Mouse (Mus musculus): Measurements from ENCODE around the gene Irs3.

The Irs3 gene

GRCm38 (mm10) chr5:137645652-137646091, at the start of gene Irs3:
Gene Irs3, minus strand, starts transcription at chr5:137645714.
- no peak for DNase-seq (ENCODE audit: low spot score)

DNA sequence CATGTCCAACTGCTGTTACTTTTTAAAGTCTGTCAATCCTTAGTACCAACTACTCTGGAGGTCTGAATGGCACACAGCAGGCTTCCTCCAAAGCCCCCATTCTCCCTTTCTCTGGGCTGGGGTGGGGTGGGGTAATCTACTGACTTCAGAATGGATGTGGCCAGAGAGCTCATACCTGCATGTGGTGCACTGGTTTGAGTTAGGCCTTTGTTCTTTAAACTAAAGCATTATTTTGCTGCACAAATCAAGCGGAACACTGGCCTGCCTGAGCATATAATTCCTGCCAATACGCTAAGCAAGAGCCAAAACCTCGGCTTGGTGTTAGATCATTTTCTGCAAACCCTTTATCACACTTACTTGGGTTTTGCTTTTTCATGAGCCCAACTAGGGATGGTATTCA, 49.3 kb upstream of the Irs3 start:
- DNase-seq (ENCODE audit: low spot score), result no peak

DNA sequence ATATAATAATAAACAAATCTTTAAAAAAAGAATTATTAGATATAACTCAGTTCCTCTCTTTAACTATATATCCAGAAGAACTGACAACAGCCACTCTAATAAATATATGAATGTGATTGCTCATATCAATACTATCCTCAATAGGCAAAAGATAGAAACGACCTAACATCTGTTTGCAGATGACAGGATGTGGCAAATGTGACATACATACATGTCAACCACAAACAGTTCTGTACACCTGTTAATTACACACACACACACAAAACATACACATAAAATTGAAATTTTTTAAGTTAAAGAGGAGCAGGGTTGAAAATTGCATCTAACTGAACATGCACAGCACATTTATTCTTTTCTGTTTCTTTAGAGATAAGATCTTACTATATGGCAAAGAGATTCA, 46.4 kb upstream of the Irs3 start:
- DNase-seq (ENCODE audit: low spot score), result no peak

- no peak for DNase-seq (ENCODE audit: low spot score)
These were observed 45.0 kb upstream of the Irs3 start for GRCm38 (mm10) chr5:137690531-137690930.

- DNase-seq (ENCODE audit: low spot score), result no peak
These were observed 44.5 kb upstream of the Irs3 start for GRCm38 (mm10) chr5:137689974-137690373.

GRCm38 (mm10) chr5:137686127-137686790, 40.7 kb upstream of the Irs3 start:
- DNase-seq (ENCODE audit: low spot score), result no peak

- no peak for DNase-seq (ENCODE audit: low spot score)
These were observed 40.1 kb upstream of the Irs3 start for GRCm38 (mm10) chr5:137685653-137686052.

DNA sequence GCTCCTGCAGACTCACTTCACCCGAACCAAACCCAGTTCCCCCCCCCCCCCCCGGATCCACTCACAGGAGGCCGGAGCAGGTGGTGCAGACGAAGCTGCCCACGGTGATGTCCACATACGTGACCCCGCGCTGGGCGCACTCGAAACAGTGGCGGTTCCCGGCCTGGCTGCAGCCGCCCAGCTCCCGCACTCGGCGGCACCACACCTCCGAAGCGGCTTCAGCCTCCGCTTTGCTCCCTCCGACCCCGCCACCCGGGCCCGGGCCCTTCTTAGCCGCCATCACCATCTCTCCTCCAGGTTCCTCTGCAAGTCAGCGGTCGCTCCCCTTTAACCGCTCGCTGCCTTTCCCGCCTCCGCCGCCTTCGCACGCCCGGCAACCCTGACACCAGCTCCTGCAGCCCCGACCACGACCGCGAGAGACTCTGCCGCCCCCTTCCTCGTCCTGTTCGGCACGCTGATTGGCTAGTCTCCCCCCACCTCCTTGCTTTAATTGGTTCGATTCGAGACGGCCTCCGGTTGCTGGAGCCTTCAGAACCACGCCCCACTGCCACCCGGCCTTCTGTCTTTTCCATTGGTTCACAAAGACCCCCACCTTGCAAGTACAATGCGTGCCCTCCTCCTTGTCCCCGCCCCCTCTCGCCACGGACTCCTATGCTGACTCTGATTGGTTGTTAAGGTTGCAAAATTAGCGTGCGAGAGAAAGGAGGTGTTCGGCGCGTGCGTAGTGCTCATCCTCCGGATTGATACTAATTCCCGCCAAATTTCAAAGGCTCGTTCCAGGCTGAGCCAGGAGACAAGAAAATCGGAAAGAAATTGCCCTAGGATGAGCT, 39.0 kb upstream of the Irs3 start, which contains the start of gene Agfg2:
Gene Agfg2 (minus strand): TSS at position 433 of the 830 bp plus-strand sequence.
- DNase-seq (ENCODE audit: low spot score), result peak; percentile 86

DNA sequence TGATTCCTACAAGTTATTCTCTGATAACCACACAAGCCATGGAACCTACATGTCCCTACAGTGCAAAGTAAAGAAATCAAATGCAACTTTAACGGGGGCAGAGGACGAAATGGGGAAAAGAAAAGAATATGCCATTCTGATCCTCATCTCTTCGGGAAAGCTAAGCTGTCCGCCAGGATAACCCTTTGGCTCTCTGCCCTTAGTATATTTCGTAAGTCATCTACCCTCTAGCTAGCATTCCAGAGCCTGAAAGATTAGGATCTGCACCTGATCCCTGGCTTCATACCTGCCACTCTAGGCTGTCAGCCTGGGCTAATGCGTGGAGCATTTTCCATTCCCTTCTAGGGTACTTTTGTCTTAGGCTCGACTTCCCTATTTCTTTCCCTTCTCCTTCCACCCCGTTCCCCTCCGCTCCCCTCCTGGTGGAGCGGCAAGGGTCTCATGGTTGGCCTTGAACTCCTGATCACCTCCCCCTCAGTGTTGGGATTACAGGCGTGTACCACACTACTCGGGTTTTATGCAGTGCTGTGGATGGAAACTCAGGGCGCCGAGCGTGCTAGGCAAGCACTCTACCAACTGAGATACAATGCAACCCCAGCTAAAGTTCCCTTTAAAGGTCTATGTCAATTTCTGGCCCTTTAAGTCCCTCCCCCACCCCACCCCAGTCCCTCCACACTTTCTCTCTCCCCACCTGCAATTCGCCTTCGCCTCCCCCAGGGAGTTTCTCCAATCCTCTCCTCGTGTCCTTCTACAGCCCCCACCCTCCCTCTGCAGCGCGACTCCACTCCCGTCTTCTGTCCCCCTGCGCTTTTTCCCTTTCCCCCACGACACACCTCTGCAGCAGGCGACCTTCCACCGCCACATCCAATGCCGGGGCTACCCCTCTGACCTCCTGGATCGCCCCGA, 38.1 kb upstream of the Irs3 start:
- no peak for DNase-seq (ENCODE audit: low spot score)

- DNase-seq (ENCODE audit: low spot score), result no peak
These were observed 37.0 kb upstream of the Irs3 start for GRCm38 (mm10) chr5:137682526-137682925.

DNA sequence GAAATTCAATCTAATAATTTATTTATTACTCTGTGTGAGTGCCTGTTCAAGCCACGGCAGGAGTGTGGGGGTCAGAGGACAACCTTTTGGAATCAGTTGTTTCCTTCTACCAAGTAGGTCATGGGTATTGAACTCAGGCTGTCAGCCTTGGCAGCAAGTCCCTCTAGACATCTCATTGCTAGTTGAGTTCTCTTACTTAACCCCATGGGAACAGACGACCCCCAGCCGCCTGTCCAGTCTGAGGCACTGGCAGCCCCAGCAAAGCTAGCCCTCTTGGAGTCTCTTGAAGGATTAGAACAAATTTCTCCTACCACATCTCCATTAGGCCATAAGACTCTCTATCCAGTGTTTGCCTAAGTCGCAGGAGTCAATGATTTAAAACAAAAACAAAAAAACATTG, 34.2 kb upstream of the Irs3 start:
- DNase-seq (ENCODE audit: low spot score), result no peak

DNA sequence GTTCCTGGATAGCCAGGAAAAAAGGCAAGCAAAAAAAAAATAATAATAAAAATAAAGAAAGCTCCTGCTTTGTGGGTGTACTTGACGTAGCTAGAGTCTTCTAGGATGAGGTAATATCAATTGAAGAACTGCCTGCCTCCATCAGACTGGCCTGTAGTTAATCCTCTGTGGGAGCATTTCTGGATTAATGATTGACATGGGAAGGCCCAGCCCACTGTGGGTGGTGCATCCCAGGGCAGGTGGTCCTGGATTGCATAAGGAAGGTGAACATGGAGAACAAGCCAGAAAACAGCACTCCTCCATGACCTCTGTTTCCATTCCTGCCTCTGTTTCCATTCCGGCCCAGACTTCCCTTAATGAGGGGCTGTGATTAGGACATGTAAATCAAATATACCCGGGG, 33.2 kb upstream of the Irs3 start:
- DNase-seq (ENCODE audit: low spot score), result no peak

DNA sequence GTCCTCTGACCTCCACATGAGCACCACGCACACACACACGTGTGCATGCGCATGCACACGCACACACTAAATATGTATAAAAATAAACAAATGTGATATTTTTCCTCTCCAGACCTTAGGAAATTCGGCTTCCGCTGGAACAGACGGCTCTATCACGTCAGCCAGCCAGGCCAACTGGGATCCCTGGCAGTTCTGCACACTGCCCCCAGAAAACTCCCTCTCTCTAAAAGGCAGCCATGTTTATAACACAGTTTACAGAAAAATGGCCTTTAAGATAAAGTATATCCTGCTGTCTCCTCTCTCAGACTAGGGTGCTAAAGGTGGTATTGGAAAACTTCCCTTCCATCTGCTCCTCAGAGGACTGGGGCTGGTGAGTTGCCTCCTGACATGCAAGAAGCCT, 32.3 kb upstream of the Irs3 start:
- no peak for DNase-seq (ENCODE audit: low spot score)

- no peak for DNase-seq (ENCODE audit: low spot score)
These were observed 29.3 kb upstream of the Irs3 start for GRCm38 (mm10) chr5:137674786-137675185.

DNA sequence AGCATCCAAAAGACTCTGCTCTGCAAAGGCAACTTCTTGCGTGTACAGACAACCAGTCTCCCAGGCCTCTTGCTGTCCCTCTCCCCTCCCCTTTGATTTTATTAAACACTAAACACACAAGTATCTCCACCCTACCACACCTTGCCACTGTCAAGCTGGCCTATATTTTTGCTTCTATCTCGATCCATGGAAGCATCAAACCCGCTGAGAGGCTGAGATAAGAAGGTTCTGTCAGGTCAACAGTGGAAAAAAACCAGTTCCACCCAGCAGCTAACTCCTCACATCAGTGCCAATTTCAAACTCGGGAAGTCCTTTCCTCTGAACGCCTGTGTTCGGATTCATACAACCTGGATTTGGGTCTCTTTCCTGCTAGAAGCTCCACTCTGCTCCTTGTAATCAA, 27.5 kb upstream of the Irs3 start:
- no peak for DNase-seq (ENCODE audit: low spot score)

- DNase-seq (ENCODE audit: low spot score), result no peak
These were observed 26.8 kb upstream of the Irs3 start for GRCm38 (mm10) chr5:137672361-137672760.

DNA sequence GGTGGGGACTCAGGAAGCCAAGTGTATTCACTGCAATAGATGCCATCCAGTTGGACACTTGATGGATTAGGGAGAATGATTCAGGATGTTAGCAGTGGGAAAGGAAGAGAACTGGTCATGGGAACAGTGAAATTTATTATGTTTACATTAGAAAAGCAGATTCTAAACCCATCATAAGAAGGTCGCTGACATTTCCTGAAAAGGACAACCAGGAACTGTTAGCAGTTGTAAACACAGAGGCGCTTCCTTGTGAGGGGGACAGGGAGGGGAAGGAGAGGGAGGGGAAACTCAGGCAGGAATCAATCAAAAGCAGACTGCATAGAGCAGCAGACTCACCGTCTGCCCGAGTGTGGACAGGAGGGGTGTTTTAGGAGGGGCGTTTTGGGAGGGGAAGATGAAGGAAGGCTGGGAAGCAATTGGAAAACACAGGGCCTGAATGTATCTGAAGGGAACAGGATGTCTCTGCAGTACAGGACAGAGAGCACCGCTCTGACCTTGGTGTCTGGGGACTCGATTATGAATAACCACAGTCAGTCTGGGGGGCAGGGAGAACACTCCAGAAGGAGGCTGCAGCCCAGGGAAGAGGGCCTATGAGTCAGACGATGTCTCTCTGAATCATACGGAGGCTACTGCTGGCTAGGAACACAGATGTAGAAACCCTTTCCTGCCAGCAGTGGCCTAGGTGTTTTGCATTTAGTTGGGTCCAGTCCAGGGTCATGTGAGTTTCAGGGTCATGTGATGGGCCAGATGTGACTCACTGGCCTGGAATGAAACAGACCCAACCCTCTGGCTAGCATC, 26.1 kb upstream of the Irs3 start:
- DNase-seq (ENCODE audit: low spot score), result peak; percentile 38

GRCm38 (mm10) chr5:137670240-137670639, 24.7 kb upstream of the Irs3 start:
- DNase-seq (ENCODE audit: low spot score), result no peak

DNA sequence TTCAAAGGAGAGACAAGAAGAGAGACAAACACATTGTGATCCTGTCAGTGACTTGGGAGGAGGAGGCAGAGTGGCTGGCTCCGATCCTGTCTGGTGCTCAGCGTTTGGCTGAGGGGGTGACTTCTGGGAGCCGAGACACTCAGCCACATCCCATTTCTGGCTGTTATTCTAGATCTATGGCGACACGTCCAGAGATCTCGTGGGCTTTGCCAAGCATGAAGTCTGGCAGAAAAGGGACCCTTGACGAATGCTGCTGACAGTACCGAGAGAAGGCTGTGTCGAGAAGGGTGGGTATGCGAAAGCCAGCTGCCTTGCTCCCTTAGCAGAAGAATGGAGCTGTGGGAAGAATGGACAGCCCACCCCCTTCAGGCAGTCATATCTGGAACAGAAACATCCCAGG, 23.5 kb upstream of the Irs3 start:
- DNase-seq (ENCODE audit: low spot score), result no peak

DNA sequence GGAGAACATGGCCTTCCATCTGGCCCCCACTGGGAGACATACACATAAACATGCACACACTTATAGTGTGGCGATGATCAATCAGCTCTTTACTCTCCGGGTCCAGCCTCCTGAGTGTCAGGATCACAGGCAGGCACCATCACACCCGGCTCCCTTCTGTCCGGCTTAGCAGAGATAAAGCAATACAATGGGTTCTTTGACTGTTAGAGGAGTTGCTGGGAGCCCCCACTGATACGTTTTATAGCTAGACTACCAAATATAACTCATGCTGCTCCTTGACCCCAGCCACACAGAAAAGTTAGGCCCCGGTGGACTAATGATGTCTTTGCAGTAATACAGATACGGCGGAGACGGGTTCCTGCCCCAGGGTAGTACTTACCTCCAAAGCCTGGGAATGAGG, 17.5 kb upstream of the Irs3 start:
- no peak for DNase-seq (ENCODE audit: low spot score)

DNA sequence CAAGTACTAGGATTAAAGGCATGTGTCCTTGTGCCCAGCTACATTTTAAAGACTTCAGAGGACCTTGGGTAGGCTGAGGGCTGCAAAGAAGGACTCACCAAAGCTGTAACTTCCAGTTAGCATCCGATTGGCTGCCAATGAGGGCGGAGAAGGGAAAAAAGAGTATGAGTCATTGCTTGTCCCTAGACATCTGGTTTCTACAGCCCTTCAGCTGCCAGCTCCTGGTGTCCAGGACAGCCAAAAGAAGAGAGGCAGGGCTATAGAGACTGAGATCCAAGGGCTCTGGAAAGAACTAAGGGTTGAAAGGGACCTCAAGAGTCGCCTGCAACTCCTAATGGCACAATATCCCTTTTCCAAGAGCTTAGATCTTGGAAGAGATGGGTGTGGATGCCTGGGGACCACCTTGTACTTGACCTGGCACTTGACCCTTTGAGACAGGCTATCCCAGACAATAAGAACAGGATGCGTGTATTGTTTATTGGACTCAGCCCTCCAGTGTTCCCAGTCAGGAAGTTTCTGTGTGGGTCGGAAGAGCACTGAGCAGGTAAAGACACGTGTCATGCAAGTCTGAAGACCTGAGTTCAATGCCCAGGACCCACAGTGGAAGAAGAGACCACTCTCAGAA, 14.7 kb upstream of the Irs3 start:
- DNase-seq (ENCODE audit: low spot score), result no peak

Measured in ovary, postnatal 14 days (tissue).